Mouse (Mus musculus) bone marrow macrophage, adult 2 months (primary cell): ENCODE results near the gene Svep1.

Experiments used
- CTCF ChIP-seq: IDR thresholded peaks from 2 replicates; pipeline ENCODE4 v1.5.1; 2012; ENCODE audit warnings: low read depth, mild to moderate bottlenecking, low read length, moderate library complexity
- POLR2A ChIP-seq: IDR thresholded peaks from 2 replicates; pipeline ENCODE4 v1.6.1; 2012; ENCODE audit warnings: mild to moderate bottlenecking, low read depth, low read length, borderline replicate concordance

- TF ChIP-seq CTCF (no peak), POLR2A (no peak)
These were observed 162.3 kb downstream of the Svep1 start for GRCm38 (mm10) chr4:58044356-58044755.
